13 mouse cellular contexts compared by ENCODE assay signal in the genomic region with DNA sequence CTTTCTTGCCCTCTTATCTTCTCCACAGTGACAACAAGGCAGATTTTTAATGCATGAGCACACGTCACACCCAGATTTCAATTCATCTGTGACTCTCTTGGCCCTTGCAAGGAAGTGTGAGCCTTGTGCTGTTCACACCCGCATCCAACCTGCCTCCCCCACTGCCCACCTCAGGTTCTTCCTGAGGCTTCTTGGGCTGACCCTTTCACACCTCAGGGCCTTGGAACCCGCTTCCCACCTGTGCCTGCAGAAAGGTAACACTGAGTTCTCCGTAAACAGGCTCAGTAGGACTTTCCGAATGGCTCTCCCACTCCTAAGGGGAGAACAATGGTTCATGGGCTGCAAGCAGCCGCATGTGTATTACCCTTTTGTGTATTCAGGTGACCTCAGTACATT. TPM values are rescaled to one million over a fixed set of nuclear protein-coding genes. Genes with fewer than 3 reads are reported as not detected.
DNase-seq lines count a peak whose midpoint lies in the region; ATAC-seq and TF ChIP-seq lines count a peak whose summit lies in the region.
"Had no signal": no experiment of that assay in that cellular context is flagged by ENCODE, and none has a peak within 500 bp of the region (broad histone marks: within the 10 kb centered on the region; RNA-seq: fewer than 3 reads in every experiment).

No protein-coding gene starts in this region.

- intact Hi-C loops in heart, postnatal 25 days (cut with DNase I), result no loop called here

- TF ChIP-seq CTCF in heart, postnatal 0 days (IDR thresholded peaks at IDR 0.05; ENCODE audit: low read depth), result no peak
- TF ChIP-seq CTCF in E14TG2a.4 (conservative IDR thresholded peaks at IDR 0.05; ENCODE audit: low read length), result no peak
- TF ChIP-seq CTCF in bone marrow, adult 2 months (IDR thresholded peaks at IDR 0.05; ENCODE audit: control insufficient read depth, insufficient read depth, low read length), result no peak
- TF ChIP-seq CTCF in cerebellum, adult 2 months (IDR thresholded peaks at IDR 0.05; ENCODE audit: borderline replicate concordance, insufficient read depth, low read depth, low read length), result no peak

- H3K27me3 ChIP-seq in heart, postnatal 0 days (ENCODE audit: control insufficient read depth, insufficient read depth, low read length), result no peaks in the 10 kb centered on the region
- H3K27me3 ChIP-seq in E14TG2a.4 (ENCODE audit: insufficient read depth, low read length), result no peaks in the 10 kb centered on the region
- H3K27me3 ChIP-seq in cerebellum, adult 2 months (ENCODE audit: control insufficient read depth, insufficient read depth, low read length), result no peaks in the 10 kb centered on the region

- H3K4me3 ChIP-seq in heart, postnatal 0 days (ENCODE audit: low read depth, low read length), result no peak overlapping the region
- H3K4me3 ChIP-seq in E14TG2a.4 (replicated peaks; ENCODE audit: low read length) (0 out of 2 replicates have a peak overlapping the region, but pooled peaks have one; percentile 21), macrophage (ENCODE audit: inconsistent target) (no peak overlapping the region)
- no peak overlapping the region for H3K4me3 ChIP-seq in bone marrow, adult 2 months (replicated peaks; ENCODE audit: control insufficient read depth, low read depth, low read length)
- no peak overlapping the region for H3K4me3 ChIP-seq in cerebellum, adult 2 months (replicated peaks; ENCODE audit: insufficient read depth, low read depth, low read length)

- WGBS in heart, postnatal 0 days, result 74% methylated on average over 6 of the region's 6 CpGs
- 75% methylated on average over 6 of the region's 6 CpGs for WGBS in bone marrow, adult 2 months
- 77% methylated on average over 6 of the region's 6 CpGs for WGBS in macrophage (ENCODE audit: missing documents)
- WGBS in cerebellum, adult 2 months, result 83% methylated on average over 6 of the region's 6 CpGs

- H3K4me1 ChIP-seq in heart, postnatal 0 days (ENCODE audit: control insufficient read depth, insufficient read depth), result peaks cover 28% of the 10 kb centered on the region
- H3K4me1 ChIP-seq in E14TG2a.4 (replicated peaks; ENCODE audit: low read depth, low read length), result peaks cover 34% of the 10 kb centered on the region
- H3K4me1 ChIP-seq in bone marrow, adult 2 months (ENCODE audit: control insufficient read depth, insufficient read depth, low read length), result peaks cover 17% of the 10 kb centered on the region
- H3K4me1 ChIP-seq in cerebellum, adult 2 months (ENCODE audit: control insufficient read depth, insufficient read depth, low read length), result peaks cover 19% of the 10 kb centered on the region

- no peaks in the 10 kb centered on the region for H3K9me3 ChIP-seq in heart, postnatal 0 days (replicated peaks; ENCODE audit: control insufficient read depth, low read length)
- no peaks in the 10 kb centered on the region for H3K9me3 ChIP-seq in E14TG2a.4 (ENCODE audit: low read length)

- no peak for ATAC-seq in heart, postnatal 0 days (ENCODE audit: insufficient read depth, low read depth)

- no peak for DNase-seq in heart, postnatal 0 days (ENCODE audit: low spot score)
- no peak for DNase-seq in heart, postnatal 25 days (ENCODE audit: low spot score)
- no peak for DNase-seq in thymus, adult 18-20 months
- DNase-seq in cerebellum, adult 2 months, result no peak
- no peak for DNase-seq in cerebellum, adult 11 months
- DNase-seq: forebrain, postnatal 0 days; spleen, adult 18-20 months had no signal

- no peak for TF ChIP-seq EP300 in heart, postnatal 0 days (IDR thresholded peaks at IDR 0.05; ENCODE audit: low read depth)

- peaks cover 100% of the 10 kb centered on the region for H3K79me2 ChIP-seq in macrophage (ENCODE audit: inconsistent target)

- H3K36me3 ChIP-seq in heart, postnatal 0 days (replicated peaks; ENCODE audit: control insufficient read depth, insufficient read depth, low read length), result no peaks in the 10 kb centered on the region; the same call in 1 of the 2 replicates
- H3K36me3 ChIP-seq in E14TG2a.4 (ENCODE audit: insufficient read depth, low read length) (no peaks in the 10 kb centered on the region), macrophage (ENCODE audit: inconsistent target) (no peaks in the 10 kb centered on the region)

- TF ChIP-seq POLR2A in bone marrow, adult 2 months (IDR thresholded peaks at IDR 0.05; ENCODE audit: borderline replicate concordance, control insufficient read depth, low read depth, low read length), result no peak
- TF ChIP-seq POLR2A in cerebellum, adult 2 months (IDR thresholded peaks at IDR 0.05; ENCODE audit: borderline replicate concordance, insufficient read depth, low read length), result no peak

- no peak overlapping the region for H3K4me2 ChIP-seq in heart, postnatal 0 days (ENCODE audit: low read depth, low read length)

- no peak overlapping the region for H3K9ac ChIP-seq in heart, postnatal 0 days (replicated peaks; ENCODE audit: low read depth, low read length)
- H3K9ac ChIP-seq: forebrain, postnatal 0 days had no signal

- peak overlapping the region; percentile 15; the same call in 1 of the 2 replicates for H3K27ac ChIP-seq in heart, postnatal 0 days (ENCODE audit: low read depth)
- peak overlapping the region; percentile 66 for H3K27ac ChIP-seq in bone marrow, adult 2 months (ENCODE audit: control insufficient read depth, insufficient read depth, low read depth, low read length, poor library complexity)
- peak overlapping the region; percentile 77 for H3K27ac ChIP-seq in macrophage
- H3K27ac ChIP-seq in cerebellum, adult 2 months (ENCODE audit: insufficient read depth, low read length), result no peak overlapping the region

RNA-seq across cellular contexts. Expression of gene Stx7, which starts 15.8 kb away (rescaled TPM):
- 30.1 and 35.6 TPM in 2 replicates for total RNA-seq in heart, postnatal 0 days (2014; rRNA removed; ENCODE audit: low replicate concordance)
- polyA plus RNA-seq in heart, postnatal 0 days (2015; fragmentation: Nextera tagmentation; extraction: Ambion mirVana), result 67.8 and 68.8 TPM in 2 replicates
- 10 to 100 TPM; 41.5 to 47.2 TPM for total RNA-seq in heart, postnatal 25 days (2021)
- 15.6 and 33.0 TPM in 2 replicates for polyA plus RNA-seq in bone marrow, adult 2 months (2011; ENCODE audit: insufficient read depth, insufficient read length, low replicate concordance, missing spikeins)
- total RNA-seq in macrophage (2018; cell fraction: chromatin; rRNA removed), result 100 to 1,000 TPM in 24 of 26 experiments, 10 to 100 TPM in 2; 84.0 to 241 (median 161) TPM
- total RNA-seq in macrophage (2018; cell fraction: cytosol; rRNA removed), result 100 to 1,000 TPM; 128 to 247 (median 188) TPM
- total RNA-seq in macrophage (2018; cell fraction: nucleus; rRNA removed), result 100 to 1,000 TPM in 23 of 26 experiments, 10 to 100 TPM in 3; 88.0 to 195 (median 136) TPM
- 163 to 202 TPM (median 186 TPM) in 3 replicates for polyA plus RNA-seq in macrophage (2018)
- polyA plus RNA-seq in cerebellum, adult 2 months (2012; rRNA removed), result 146 and 147 TPM in 2 replicates

RNA-seq across cellular contexts. Expression of gene Taar9, which starts 55.6 kb away (rescaled TPM):
- not detected in 2 replicates for total RNA-seq in heart, postnatal 0 days (2014; rRNA removed; ENCODE audit: low replicate concordance)
- not detected in 2 replicates for polyA plus RNA-seq in heart, postnatal 0 days (2015; fragmentation: Nextera tagmentation; extraction: Ambion mirVana)
- not detected for total RNA-seq in heart, postnatal 25 days (2021)
- not detected in 2 replicates for polyA plus RNA-seq in bone marrow, adult 2 months (2011; ENCODE audit: insufficient read depth, insufficient read length, low replicate concordance, missing spikeins)
- not detected for total RNA-seq in macrophage (2018; cell fraction: chromatin; rRNA removed)
- not detected for total RNA-seq in macrophage (2018; cell fraction: cytosol; rRNA removed)
- total RNA-seq in macrophage (2018; cell fraction: nucleus; rRNA removed), result not detected
- not detected in 3 replicates for polyA plus RNA-seq in macrophage (2018)
- not detected in 2 replicates for polyA plus RNA-seq in cerebellum, adult 2 months (2012; rRNA removed)
- total RNA-seq: adrenal gland, postnatal 25 days; common myeloid progenitor, adult 5-6 weeks; forebrain, postnatal 0 days; left cerebral cortex, postnatal 10 days had no signal
- polyA plus RNA-seq: forebrain, postnatal 0 days had no signal

RNA-seq across cellular contexts. Expression of gene Moxd1, which starts 58.4 kb away (rescaled TPM):
- 0.46 and 3.2 TPM in 2 replicates for total RNA-seq in heart, postnatal 0 days (2014; rRNA removed; ENCODE audit: low replicate concordance)
- 1.5 and 2.6 TPM in 2 replicates for polyA plus RNA-seq in heart, postnatal 0 days (2015; fragmentation: Nextera tagmentation; extraction: Ambion mirVana)
- total RNA-seq in heart, postnatal 25 days (2021), result 1 to 10 TPM in 1 of 2 experiments, under 1 TPM in 1; 0.28 to 1.0 TPM
- not detected in 2 replicates for polyA plus RNA-seq in bone marrow, adult 2 months (2011; ENCODE audit: insufficient read depth, insufficient read length, low replicate concordance, missing spikeins)
- total RNA-seq in macrophage (2018; cell fraction: chromatin; rRNA removed), result not detected
- not detected for total RNA-seq in macrophage (2018; cell fraction: cytosol; rRNA removed)
- total RNA-seq in macrophage (2018; cell fraction: nucleus; rRNA removed), result not detected
- polyA plus RNA-seq in macrophage (2018), result not detected in 3 replicates
- 1.7 and 3.5 TPM in 2 replicates for polyA plus RNA-seq in cerebellum, adult 2 months (2012; rRNA removed)
- total RNA-seq: common myeloid progenitor, adult 5-6 weeks had no signal
